Mouse (Mus musculus) kidney, postnatal 36 days (tissue): ENCODE data around the gene Cxcr3.

Experiments used
- DNase-seq, 2 experiments: peaks; one replicate each; pipeline ENCODE4 v3.0.0; 2021 to 2022; ENCODE audit warnings: mixed read lengths in 2 of 2

Gene Cxcr3

GRCm38 (mm10) chrX:101733828-101734319 lies at the start of gene Cxcr3:
Gene Cxcr3, minus strand, starts transcription at chrX:101734269.
- peak; percentile 44 to 59 for DNase-seq

GRCm38 (mm10) chrX:101772035-101772434 lies 38.0 kb upstream of the Cxcr3 start:
- DNase-seq: peak; percentile 32 to 69

GRCm38 (mm10) chrX:101770307-101770706 lies 36.2 kb upstream of the Cxcr3 start:
- DNase-seq: no peak

- DNase-seq: no peak
Measured at GRCm38 (mm10) chrX:101769478-101769877, 35.4 kb upstream of the Cxcr3 start.

- no peak for DNase-seq
Measured at GRCm38 (mm10) chrX:101767280-101767679, 33.2 kb upstream of the Cxcr3 start.

- no peak for DNase-seq
Measured at GRCm38 (mm10) chrX:101765111-101765510, 31.0 kb upstream of the Cxcr3 start.

GRCm38 (mm10) chrX:101764621-101765020 lies 30.6 kb upstream of the Cxcr3 start:
- no peak for DNase-seq

GRCm38 (mm10) chrX:101754478-101754877 lies 20.4 kb upstream of the Cxcr3 start:
- DNase-seq: peak; percentile 3 to 48

GRCm38 (mm10) chrX:101750144-101750543 lies 16.1 kb upstream of the Cxcr3 start:
- no peak for DNase-seq

GRCm38 (mm10) chrX:101741064-101741433 lies 7.0 kb upstream of the Cxcr3 start:
- DNase-seq: no peak

GRCm38 (mm10) chrX:101740335-101741063 lies 6.4 kb upstream of the Cxcr3 start:
- DNase-seq: no peak

GRCm38 (mm10) chrX:101737201-101737600 lies 3.1 kb upstream of the Cxcr3 start:
- no peak for DNase-seq

- no peak for DNase-seq
Measured at GRCm38 (mm10) chrX:101734981-101735380, 912 bp upstream of the Cxcr3 start.

GRCm38 (mm10) chrX:101733288-101733687 lies 781 bp downstream of the Cxcr3 start:
- DNase-seq: no peak

- DNase-seq: peak; percentile 5 to 8
Measured at GRCm38 (mm10) chrX:101732644-101733043, 1.4 kb downstream of the Cxcr3 start.

- no peak for DNase-seq
Measured at GRCm38 (mm10) chrX:101730010-101730409, 4.1 kb downstream of the Cxcr3 start.

- DNase-seq: no peak
Measured at GRCm38 (mm10) chrX:101720401-101720800, 13.7 kb downstream of the Cxcr3 start.

GRCm38 (mm10) chrX:101705111-101705510 lies 29.0 kb downstream of the Cxcr3 start:
- DNase-seq: peak in 1 of 2 experiments; percentile 5

GRCm38 (mm10) chrX:101698232-101698631 lies 35.8 kb downstream of the Cxcr3 start:
- no peak for DNase-seq

- DNase-seq: no peak
Measured at GRCm38 (mm10) chrX:101697537-101697936, 36.5 kb downstream of the Cxcr3 start.

- DNase-seq: no peak
Measured at GRCm38 (mm10) chrX:101695686-101696085, 38.4 kb downstream of the Cxcr3 start.
